Mouse (Mus musculus) forebrain, embryonic 15.5 days (tissue): ENCODE measurements around the gene Elmo2. TPM values are rescaled to one million over a fixed set of nuclear protein-coding genes. Genes with fewer than 3 reads are reported as not detected.
A peak's percentile ranks its signal among the peaks of the same experiment; 100 is the strongest.

Source experiments
- ATAC-seq: fragments of 200-750 bp; cut with Nextera tagmentation; replicated peaks from 2 replicates; pipeline ENCODE4 v1.8.0; 2017; ENCODE audit warnings: mild to moderate bottlenecking, moderate TSS enrichment, moderate library complexity
- H3K27ac ChIP-seq: fragments of 300-500 bp; sonication (generic); replicated peaks from 2 replicates; pipeline ENCODE4 v1.5.1; 2015; ENCODE audit warnings: mild to moderate bottlenecking, inconsistent platforms
- H3K27me3 ChIP-seq: fragments of 300-500 bp; sonication (generic); 2 replicates; pipeline ENCODE4 v1.6.1; 2015; ENCODE audit warnings: inconsistent platforms
- H3K36me3 ChIP-seq: fragments of 300-500 bp; sonication (generic); 2 replicates; pipeline ENCODE4 v1.6.1; 2015; ENCODE audit warnings: mild to moderate bottlenecking, inconsistent platforms
- H3K4me1 ChIP-seq: fragments of 300-500 bp; sonication (generic); 2 replicates; pipeline ENCODE4 v1.6.1; 2015; ENCODE audit warnings: inconsistent platforms
- H3K4me2 ChIP-seq: fragments of 300-500 bp; sonication (generic); replicated peaks from 2 replicates; pipeline ENCODE4 v1.6.1; 2015; ENCODE audit warnings: mild to moderate bottlenecking, inconsistent platforms
- H3K4me3 ChIP-seq: fragments of 300-500 bp; sonication (generic); 2 replicates; pipeline ENCODE4 v1.5.1; 2015; ENCODE audit warnings: mild to moderate bottlenecking, inconsistent platforms
- H3K9ac ChIP-seq: fragments of 300-500 bp; sonication (generic); replicated peaks from 2 replicates; pipeline ENCODE4 v1.6.1; 2015; ENCODE audit warnings: mild to moderate bottlenecking, inconsistent platforms
- H3K9me3 ChIP-seq: fragments of 300-500 bp; sonication (generic); 2 replicates; pipeline ENCODE4 v1.6.1; 2016; ENCODE audit warnings: inconsistent platforms
- WGBS: fragments of 180-500 bp; shearing (Covaris S2); methylation state at CpG from one replicate; pipeline ENCODE4 v1.1.7; 2015; ENCODE audit warnings: mixed read lengths; 5-methylcytosine and 5-hydroxymethylcytosine counted together
- polyA plus RNA-seq: library from polyadenylated mRNA; unstranded; fragments of >200 nt; fragmentation: Nextera tagmentation; extraction: Ambion mirVana; gene quantifications from 2 replicates; pipeline ENCODE4 v1.2.1, GENCODE M21; 2015

Elmo2 gene
- polyA plus RNA-seq, 1 experiment from 2014 or later = 101 TPM

DNA sequence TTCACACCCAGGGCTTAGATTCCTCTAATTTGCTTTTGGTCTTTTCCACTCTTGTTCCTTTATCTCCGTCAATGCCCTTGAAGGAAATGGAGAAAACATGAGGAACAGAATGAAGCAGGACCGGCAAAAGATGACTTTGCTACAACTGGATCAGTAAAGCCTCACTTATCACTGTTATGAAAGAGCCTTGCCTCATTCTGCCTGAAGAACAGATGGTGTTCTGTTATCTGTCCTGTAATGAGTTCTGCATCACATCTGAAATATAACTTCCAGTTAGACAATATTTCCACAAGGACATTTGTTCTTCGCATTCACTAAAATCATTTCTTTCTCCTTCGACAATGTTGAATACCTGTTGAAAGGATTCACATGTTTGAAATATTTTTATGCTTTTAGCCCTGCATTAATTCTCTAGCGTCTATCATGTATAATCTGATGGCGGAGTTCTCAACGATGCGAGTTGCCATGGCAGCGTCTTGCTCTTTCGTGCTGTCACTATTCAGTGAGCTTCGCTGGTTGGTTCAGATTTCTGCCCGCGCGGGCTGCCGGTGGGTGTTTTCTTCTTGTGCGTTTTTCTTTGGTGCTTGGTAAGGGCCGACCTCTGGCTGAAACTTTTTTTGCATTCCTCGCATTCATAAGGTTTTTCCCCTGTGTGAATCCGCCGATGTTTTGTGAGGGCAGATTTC lies 25.7 kb upstream of the Elmo2 start:
- H3K4me2 ChIP-seq = no peak overlapping the region
- no peaks in the 10 kb centered on the region for H3K9me3 ChIP-seq
- no peak for ATAC-seq
- no peaks in the 10 kb centered on the region for H3K27me3 ChIP-seq
- peaks cover 21% of the 10 kb centered on the region for H3K36me3 ChIP-seq
- no peak overlapping the region for H3K27ac ChIP-seq
- no peak overlapping the region for H3K4me3 ChIP-seq
- 0 out of 2 replicates have a peak, but pooled peaks cover 4% of the 10 kb centered on the region for H3K4me1 ChIP-seq
- no peak overlapping the region for H3K9ac ChIP-seq
- 92% methylated on average over 20 of the region's 20 CpGs for WGBS

GRCm38 (mm10) chr2:165349466-165349865 lies 23.2 kb upstream of the Elmo2 start:
- peaks cover 19% of the 10 kb centered on the region for H3K36me3 ChIP-seq
- no peak overlapping the region for H3K9ac ChIP-seq
- ATAC-seq = peak; percentile 57; the same call in 1 of the 2 replicates
- no peak overlapping the region for H3K27ac ChIP-seq
- 0 out of 2 replicates have a peak, but pooled peaks cover 4% of the 10 kb centered on the region for H3K4me1 ChIP-seq
- no peak overlapping the region for H3K4me2 ChIP-seq
- H3K9me3 ChIP-seq = no peaks in the 10 kb centered on the region
- H3K4me3 ChIP-seq = no peak overlapping the region
- H3K27me3 ChIP-seq = no peaks in the 10 kb centered on the region
- 19% methylated on average over 8 of the region's 8 CpGs for WGBS

- Histone ChIP-seq H3K36me3 (no peaks in the 10 kb centered on the region), H3K4me2 (no peak overlapping the region), H3K9me3 (no peaks in the 10 kb centered on the region), H3K9ac (no peak overlapping the region), H3K27ac (no peak overlapping the region), H3K4me1 (0 out of 2 replicates have a peak, but pooled peaks cover 4% of the 10 kb centered on the region), H3K4me3 (no peak overlapping the region), H3K27me3 (no peaks in the 10 kb centered on the region)
- 92% methylated on average over 5 of the region's 5 CpGs for WGBS
- ATAC-seq = no peak
Measured at GRCm38 (mm10) chr2:165346180-165346579, 19.9 kb upstream of the Elmo2 start.

DNA sequence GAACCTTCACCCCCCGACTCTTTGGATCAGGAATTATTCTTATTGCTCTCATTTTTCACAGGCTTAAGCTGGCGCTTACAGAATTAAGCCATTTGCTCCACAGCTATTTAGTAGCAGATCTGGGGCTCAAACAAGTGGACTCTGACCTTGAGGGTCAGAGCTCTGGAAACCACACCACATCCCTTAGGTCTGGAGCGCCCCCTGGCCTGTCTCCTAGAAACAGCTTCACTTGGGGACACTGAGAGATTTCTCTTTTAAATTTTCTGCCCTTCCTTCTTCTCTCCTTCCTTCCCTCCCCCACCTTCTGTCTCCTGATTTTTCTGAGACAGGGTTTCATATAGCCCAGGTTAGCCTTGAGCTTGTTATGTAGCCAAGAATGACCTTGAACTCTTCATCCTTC lies 10.9 kb upstream of the Elmo2 start:
- no peak overlapping the region for H3K27ac ChIP-seq
- 36% methylated on average over 3 of the region's 3 CpGs for WGBS
- H3K36me3 ChIP-seq = no peaks in the 10 kb centered on the region
- no peaks in the 10 kb centered on the region for H3K9me3 ChIP-seq
- no peaks in the 10 kb centered on the region for H3K27me3 ChIP-seq
- no peak for ATAC-seq
- H3K4me3 ChIP-seq = no peak overlapping the region
- H3K4me1 ChIP-seq = no peaks in the 10 kb centered on the region
- no peak overlapping the region for H3K4me2 ChIP-seq
- H3K9ac ChIP-seq = no peak overlapping the region

GRCm38 (mm10) chr2:165332610-165333210 lies 6.4 kb upstream of the Elmo2 start:
- ATAC-seq = no peak
- Histone ChIP-seq H3K9ac (no peak overlapping the region), H3K27ac (no peak overlapping the region), H3K9me3 (no peaks in the 10 kb centered on the region), H3K4me1 (peaks cover 3% of the 10 kb centered on the region; the same call in 1 of the 2 replicates), H3K4me3 (no peak overlapping the region), H3K4me2 (no peak overlapping the region), H3K36me3 (no peaks in the 10 kb centered on the region), H3K27me3 (no peaks in the 10 kb centered on the region)
- WGBS = 38% methylated on average over 14 of the region's 14 CpGs

DNA sequence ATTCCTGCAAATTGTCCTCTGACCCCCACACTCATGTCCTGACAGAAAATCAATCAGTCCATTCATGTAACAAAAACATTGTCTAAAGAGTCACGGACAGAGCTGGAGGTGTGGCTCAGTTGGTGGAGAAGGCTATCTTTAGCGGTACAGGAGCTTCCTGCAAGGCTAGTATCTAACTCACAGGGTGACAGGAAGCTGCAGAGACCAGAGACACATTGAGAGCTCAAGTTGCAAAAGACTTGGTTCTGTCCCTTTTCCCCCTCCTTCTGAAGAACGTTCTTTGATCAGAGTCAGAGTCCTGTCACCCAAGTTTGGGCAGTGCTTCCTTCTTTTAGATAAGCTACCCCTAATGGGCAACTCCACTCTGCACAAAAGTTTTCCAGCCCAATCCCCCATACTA lies 3.4 kb upstream of the Elmo2 start:
- Histone ChIP-seq H3K4me3 (no peak overlapping the region), H3K27ac (no peak overlapping the region), H3K9ac (no peak overlapping the region), H3K36me3 (no peaks in the 10 kb centered on the region), H3K27me3 (no peaks in the 10 kb centered on the region), H3K4me2 (no peak overlapping the region), H3K4me1 (peaks cover 25% of the 10 kb centered on the region), H3K9me3 (no peaks in the 10 kb centered on the region)
- 75% methylated on average over 3 of the region's 3 CpGs for WGBS
- ATAC-seq = no peak

GRCm38 (mm10) chr2:165328746-165329145 lies 2.5 kb upstream of the Elmo2 start:
- Histone ChIP-seq H3K27me3 (no peaks in the 10 kb centered on the region), H3K27ac (no peak overlapping the region), H3K4me1 (peaks cover 35% of the 10 kb centered on the region), H3K9me3 (no peaks in the 10 kb centered on the region), H3K36me3 (no peaks in the 10 kb centered on the region), H3K4me3 (no peak overlapping the region), H3K4me2 (no peak overlapping the region), H3K9ac (no peak overlapping the region)
- WGBS = 82% methylated on average over 5 of the region's 5 CpGs
- ATAC-seq = no peak

DNA sequence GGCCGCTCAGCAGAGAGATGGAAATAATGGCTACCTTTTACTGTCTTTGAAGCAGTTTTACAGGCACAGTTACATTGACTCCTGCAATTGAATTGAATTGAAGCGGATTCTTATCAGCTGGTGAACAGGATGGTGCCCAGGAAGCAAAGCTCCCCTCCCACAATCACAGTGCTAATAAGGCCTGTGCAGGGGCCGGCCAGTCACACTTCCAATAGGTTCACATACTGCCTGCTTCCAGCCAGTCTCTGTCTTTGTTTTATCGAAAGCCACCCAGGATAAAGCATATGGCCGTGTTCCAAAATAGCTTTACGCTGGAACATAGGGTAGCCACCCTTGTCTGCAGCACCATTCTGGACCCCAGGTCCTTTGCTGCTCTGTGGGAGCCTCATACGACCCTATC lies 1.1 kb upstream of the Elmo2 start:
- WGBS = 18% methylated on average over 7 of the region's 7 CpGs

GRCm38 (mm10) chr2:165325521-165326303 lies 567 bp downstream of the Elmo2 start:
- Histone ChIP-seq H3K4me3 (peak overlapping the region; percentile 96), H3K9me3 (no peaks in the 10 kb centered on the region), H3K4me2 (peak overlapping the region; percentile 81), H3K36me3 (no peaks in the 10 kb centered on the region), H3K4me1 (peaks cover 51% of the 10 kb centered on the region), H3K27me3 (no peaks in the 10 kb centered on the region), H3K9ac (peak overlapping the region; percentile 92), H3K27ac (peak overlapping the region; percentile 91)
- WGBS = under 1% methylated on average over 29 of the region's 30 CpGs
- peak; percentile 39 for ATAC-seq

More for the DNA sequence above, 1.1 kb upstream of the Elmo2 start:
- Histone ChIP-seq H3K4me1 (peaks cover 40% of the 10 kb centered on the region), H3K4me3 (peak overlapping the region; percentile 96), H3K36me3 (no peaks in the 10 kb centered on the region), H3K4me2 (peak overlapping the region; percentile 81), H3K27ac (peak overlapping the region; percentile 91), H3K27me3 (no peaks in the 10 kb centered on the region), H3K9ac (peak overlapping the region; percentile 66), H3K9me3 (no peaks in the 10 kb centered on the region)
- no peak for ATAC-seq

DNA sequence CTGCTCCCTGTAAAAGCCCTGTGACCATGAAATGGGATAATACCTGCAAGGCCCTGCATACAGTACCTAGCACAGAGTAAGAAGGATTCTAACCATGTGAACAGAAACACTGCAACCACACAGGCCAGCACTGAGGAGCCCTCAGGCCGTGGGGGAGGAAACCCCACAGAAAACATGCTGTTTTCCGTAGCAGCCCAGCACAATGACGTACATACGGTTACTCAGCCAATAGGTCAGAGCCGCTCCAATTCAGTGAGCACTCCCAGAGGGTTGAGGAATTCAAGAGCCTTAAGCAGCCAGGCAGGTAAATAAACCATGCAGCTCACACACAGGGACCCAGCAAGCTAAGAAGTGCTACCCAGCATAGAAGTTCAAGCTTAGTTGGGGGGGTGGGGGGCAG lies 2.4 kb downstream of the Elmo2 start:
- no peak overlapping the region for H3K9ac ChIP-seq
- H3K36me3 ChIP-seq = no peaks in the 10 kb centered on the region
- WGBS = 44% methylated on average over 5 of the region's 5 CpGs
- no peaks in the 10 kb centered on the region for H3K27me3 ChIP-seq
- no peak overlapping the region for H3K27ac ChIP-seq
- no peak for ATAC-seq
- no peak overlapping the region for H3K4me3 ChIP-seq
- H3K4me1 ChIP-seq = peaks cover 56% of the 10 kb centered on the region
- no peaks in the 10 kb centered on the region for H3K9me3 ChIP-seq
- H3K4me2 ChIP-seq = no peak overlapping the region

DNA sequence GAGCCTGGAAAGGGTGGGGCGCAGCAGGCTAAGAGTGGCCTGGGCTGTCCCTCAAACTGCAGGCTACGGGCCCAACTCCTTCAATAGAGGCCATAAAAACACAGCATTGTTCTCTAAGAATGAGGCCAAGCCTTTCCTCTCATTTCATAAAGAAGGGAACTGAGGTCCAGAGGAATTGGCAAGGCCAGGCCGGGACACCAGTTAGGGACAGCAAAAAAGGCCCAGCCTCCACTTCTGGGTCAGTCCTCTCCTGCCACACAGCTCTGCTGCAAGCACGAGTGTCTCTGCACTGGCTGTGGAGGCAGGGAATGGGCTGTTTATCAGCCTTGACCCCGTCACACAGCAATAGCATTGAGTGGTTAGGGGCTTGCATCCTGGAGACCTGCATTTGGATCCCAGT lies 2.8 kb downstream of the Elmo2 start:
- ATAC-seq = no peak
- Histone ChIP-seq H3K4me2 (no peak overlapping the region), H3K27ac (no peak overlapping the region), H3K9ac (no peak overlapping the region), H3K4me3 (no peak overlapping the region), H3K27me3 (no peaks in the 10 kb centered on the region), H3K36me3 (no peaks in the 10 kb centered on the region), H3K9me3 (no peaks in the 10 kb centered on the region), H3K4me1 (peaks cover 56% of the 10 kb centered on the region)
- 55% methylated on average over 5 of the region's 5 CpGs for WGBS
